Mouse (Mus musculus) G1E (cell line): ENCODE data around the gene Pacs2. TPM values are rescaled to one million over a fixed set of nuclear protein-coding genes. Genes with fewer than 3 reads are reported as not detected.
A peak's percentile ranks its signal among the peaks of the same experiment; 100 is the strongest.

Experiments used
- ATAC-seq: 2 replicates; pipeline ENCODE4 v1.8.0; 2016; ENCODE audit warnings: mild to moderate bottlenecking; ENCODE audit not compliant: insufficient number of reproducible peaks, poor library complexity, low FRiP score, severe bottlenecking; ENCODE audit errors: extremely low read depth
- DNase-seq: peaks from one replicate; pipeline ENCODE4 v3.0.0; 2012; ENCODE audit warnings: low spot score
- H3K27me3 ChIP-seq: 2 replicates; pipeline ENCODE4 v1.6.1; 2012; ENCODE audit warnings: mild to moderate bottlenecking, low read length, inconsistent platforms; ENCODE audit not compliant: insufficient read depth
- H3K36me3 ChIP-seq: replicated peaks from 2 replicates; pipeline ENCODE3; 2012; ENCODE audit warnings: mild to moderate bottlenecking, inconsistent platforms
- H3K4me1 ChIP-seq: 2 replicates; pipeline ENCODE4 v1.6.1; 2012; ENCODE audit warnings: low read depth, low read length, inconsistent platforms, mixed read lengths; ENCODE audit not compliant: insufficient read depth
- H3K4me3 ChIP-seq: 2 replicates; pipeline ENCODE4 v1.5.1; 2012; ENCODE audit warnings: low read depth, mild to moderate bottlenecking, inconsistent platforms, low read length, moderate library complexity, mixed read lengths
- H3K9me3 ChIP-seq: replicated peaks from 2 replicates; pipeline ENCODE4 v1.6.1; 2012; ENCODE audit warnings: inconsistent platforms
- CTCF ChIP-seq: IDR thresholded peaks from 2 replicates; pipeline ENCODE4 v1.5.1; 2012; ENCODE audit warnings: low read depth, low read length, inconsistent platforms, mixed read lengths
- GATA1 ChIP-seq: IDR thresholded peaks from 2 replicates; pipeline ENCODE4 v1.6.1; 2012; ENCODE audit warnings: borderline replicate concordance, low read length, inconsistent platforms, mixed read lengths
- GATA2 ChIP-seq: IDR thresholded peaks from 2 replicates; pipeline ENCODE4 v1.6.1; 2012; ENCODE audit warnings: low read depth, low read length, inconsistent platforms, borderline replicate concordance
- POLR2AphosphoS5 ChIP-seq: IDR thresholded peaks from 2 replicates; pipeline ENCODE4 v1.6.1; 2012; ENCODE audit warnings: low read depth, low read length, inconsistent platforms; ENCODE audit not compliant: insufficient replicate concordance
- TAL1 ChIP-seq: conservative IDR thresholded peaks from 2 replicates; pipeline ENCODE4 v1.6.1; 2012; ENCODE audit warnings: low read depth, low read length, inconsistent platforms, mixed read lengths
- polyA plus RNA-seq: library from polyadenylated mRNA; stranded (reverse); fragments of >175 nt; gene quantifications from 2 replicates; pipeline ENCODE4 v1.2.3, GENCODE M21; 2012
- total RNA-seq, 2 experiments: library from RNA; stranded (forward) in 1 of 2; stranded (reverse) in 1 of 2; fragments of 200-1000 nt in 1 of 2; fragments of >200 nt in 1 of 2; fragmentation: Nextera tagmentation in 1 of 2; gene quantifications; 2 replicates each; pipeline ENCODE4 v1.2.3; 2014 to 2017

The Pacs2 gene
- total and polyA plus RNA-seq, 3 experiments = 17.0 to 47.0 (median 21.1) TPM

- Histone ChIP-seq H3K36me3 (peaks cover 78% of the 10 kb centered on the region), H3K4me1 (peaks cover 31% of the 10 kb centered on the region), H3K27me3 (no peaks in the 10 kb centered on the region), H3K4me3 (peak overlapping the region; percentile 23; the same call in 1 of the 2 replicates), H3K9me3 (no peaks in the 10 kb centered on the region)
- TF ChIP-seq GATA1 = no peak
- TF ChIP-seq TAL1 = no peak
- TF ChIP-seq POLR2AphosphoS5 = no peak
- TF ChIP-seq CTCF = no peak
- no peak for TF ChIP-seq GATA2
- ATAC-seq (no peak), DNase-seq (no peak)
These were observed 17.1 kb downstream of the Pacs2 start for GRCm38 (mm10) chr12:113031441-113031840.

GRCm38 (mm10) chr12:113032296-113033250 is 18.3 kb downstream of the Pacs2 start:
- no peak overlapping the region for H3K4me3 ChIP-seq
- H3K9me3 ChIP-seq = no peaks in the 10 kb centered on the region
- DNase-seq = no peak
- TF ChIP-seq GATA2 (no peak), CTCF (no peak), GATA1 (no peak), POLR2AphosphoS5 (no peak), TAL1 (no peak)
- no peak for ATAC-seq
- no peaks in the 10 kb centered on the region for H3K27me3 ChIP-seq
- H3K4me1 ChIP-seq = peaks cover 33% of the 10 kb centered on the region
- peaks cover 68% of the 10 kb centered on the region for H3K36me3 ChIP-seq

- peaks cover 61% of the 10 kb centered on the region for H3K36me3 ChIP-seq
- DNase-seq = no peak
- no peak for ATAC-seq
These were observed 20.8 kb downstream of the Pacs2 start for GRCm38 (mm10) chr12:113035093-113035492.

GRCm38 (mm10) chr12:113036996-113037395 is 22.7 kb downstream of the Pacs2 start:
- Histone ChIP-seq H3K4me3 (no peak overlapping the region), H3K27me3 (no peaks in the 10 kb centered on the region), H3K4me1 (peaks cover 31% of the 10 kb centered on the region), H3K9me3 (no peaks in the 10 kb centered on the region), H3K36me3 (peaks cover 52% of the 10 kb centered on the region)
- DNase-seq = no peak
- ATAC-seq = no peak
- TF ChIP-seq GATA1 = no peak
- no peak for TF ChIP-seq GATA2
- no peak for TF ChIP-seq POLR2AphosphoS5
- TF ChIP-seq TAL1 = no peak
- no peak for TF ChIP-seq CTCF

More at GRCm38 (mm10) chr12:113035093-113035492, 20.8 kb downstream of the Pacs2 start:
- TF ChIP-seq GATA1 (no peak), POLR2AphosphoS5 (no peak), TAL1 (no peak), CTCF (no peak), GATA2 (no peak)
- peaks cover 35% of the 10 kb centered on the region for H3K4me1 ChIP-seq
- H3K9me3 ChIP-seq = no peaks in the 10 kb centered on the region
- H3K27me3 ChIP-seq = no peaks in the 10 kb centered on the region
- no peak overlapping the region for H3K4me3 ChIP-seq

- no peak for ATAC-seq
- Histone ChIP-seq H3K36me3 (peaks cover 38% of the 10 kb centered on the region), H3K4me3 (no peak overlapping the region), H3K27me3 (no peaks in the 10 kb centered on the region), H3K9me3 (no peaks in the 10 kb centered on the region), H3K4me1 (peaks cover 39% of the 10 kb centered on the region)
- DNase-seq = no peak
- TF ChIP-seq POLR2AphosphoS5 (no peak), CTCF (0 out of 2 replicates have a peak, but pooled peaks have one; percentile 4), TAL1 (no peak), GATA2 (no peak), GATA1 (no peak)
These were observed 24.1 kb downstream of the Pacs2 start for GRCm38 (mm10) chr12:113038414-113038813.

GRCm38 (mm10) chr12:113041481-113042439 is 27.5 kb downstream of the Pacs2 start:
- ATAC-seq = no peak
- no peak for DNase-seq
- H3K9me3 ChIP-seq = no peaks in the 10 kb centered on the region

More at GRCm38 (mm10) chr12:113041481-113042439, 27.5 kb downstream of the Pacs2 start:
- Histone ChIP-seq H3K27me3 (no peaks in the 10 kb centered on the region), H3K4me1 (peaks cover 56% of the 10 kb centered on the region), H3K36me3 (peaks cover 56% of the 10 kb centered on the region), H3K4me3 (no peak overlapping the region)
- TF ChIP-seq GATA2 (no peak), GATA1 (no peak), POLR2AphosphoS5 (no peak), TAL1 (no peak), CTCF (no peak)
